In genomic region chr5:117241935-117242531, GRCm38 (mm10) we compare ENCODE assay signal across 8 mouse cellular contexts. TPM values are rescaled to one million over a fixed set of nuclear protein-coding genes. Genes with fewer than 3 reads are reported as not detected.
DNase-seq lines count a peak whose midpoint lies in the region; ATAC-seq lines count a peak whose summit lies in the region.

No protein-coding gene starts in this region.

- no peak overlapping the region for H3K9ac ChIP-seq in heart, embryonic 14.5 days (ENCODE audit: low read length)
- peak overlapping the region; percentile 77 for H3K9ac ChIP-seq in hindbrain, embryonic 16.5 days (ENCODE audit: low read depth, low read length)
- peak overlapping the region; percentile 72 for H3K9ac ChIP-seq in midbrain, embryonic 15.5 days

- H3K27ac ChIP-seq in heart, embryonic 14.5 days (replicated peaks in 1 of 2; ENCODE audit: control insufficient read depth in 1 of 2, insufficient read depth in 1 of 2, low read depth in 2 of 2, low read length in 2 of 2), result no peak overlapping the region
- H3K27ac ChIP-seq in hindbrain, embryonic 16.5 days (ENCODE audit: low read depth, low read length), result peak overlapping the region; percentile 87
- peak overlapping the region; percentile 94 for H3K27ac ChIP-seq in midbrain, embryonic 15.5 days

- 59% methylated on average over 16 of the region's 16 CpGs for WGBS in heart, embryonic 14.5 days
- WGBS in hindbrain, embryonic 16.5 days, result 29% methylated on average over 16 of the region's 16 CpGs
- WGBS in midbrain, embryonic 15.5 days, result 17% methylated on average over 15 of the region's 16 CpGs

- H3K27me3 ChIP-seq in heart, embryonic 14.5 days (ENCODE audit: control insufficient read depth, insufficient read depth, low read length), result no peaks in the 10 kb centered on the region
- H3K27me3 ChIP-seq in hindbrain, embryonic 16.5 days (replicated peaks; ENCODE audit: control insufficient read depth, insufficient read depth, low read length), result no peaks in the 10 kb centered on the region
- H3K27me3 ChIP-seq in midbrain, embryonic 15.5 days (replicated peaks), result no peaks in the 10 kb centered on the region

- H3K4me2 ChIP-seq in heart, embryonic 14.5 days (ENCODE audit: low read length), result peak overlapping the region; percentile 77
- H3K4me2 ChIP-seq in hindbrain, embryonic 16.5 days (ENCODE audit: low read length), result peak overlapping the region; percentile 60
- peak overlapping the region; percentile 77 for H3K4me2 ChIP-seq in midbrain, embryonic 15.5 days

- H3K4me3 ChIP-seq in heart, embryonic 14.5 days (ENCODE audit: control insufficient read depth in 1 of 2, insufficient read depth in 1 of 2, low read depth in 1 of 2, low read length in 2 of 2), result no peak overlapping the region
- peak overlapping the region; percentile 52 for H3K4me3 ChIP-seq in hindbrain, embryonic 16.5 days (ENCODE audit: low read length)
- H3K4me3 ChIP-seq in midbrain, embryonic 15.5 days, result peak overlapping the region; percentile 57

- H3K9me3 ChIP-seq in heart, embryonic 14.5 days (ENCODE audit: control insufficient read depth, low read length), result no peaks in the 10 kb centered on the region
- no peaks in the 10 kb centered on the region for H3K9me3 ChIP-seq in hindbrain, embryonic 16.5 days (ENCODE audit: control insufficient read depth, low read length)
- no peaks in the 10 kb centered on the region for H3K9me3 ChIP-seq in midbrain, embryonic 15.5 days

- H3K36me3 ChIP-seq in heart, embryonic 14.5 days (ENCODE audit: control insufficient read depth, insufficient read depth, low read length), result no peaks in the 10 kb centered on the region
- no peaks in the 10 kb centered on the region for H3K36me3 ChIP-seq in hindbrain, embryonic 16.5 days (ENCODE audit: control insufficient read depth, insufficient read depth, low read length)
- no peaks in the 10 kb centered on the region for H3K36me3 ChIP-seq in midbrain, embryonic 15.5 days (replicated peaks)

- no peak for ATAC-seq in heart, embryonic 14.5 days (ENCODE audit: insufficient number of reproducible peaks, insufficient read depth, low FRiP score, low read depth)
- peak; percentile 59 for ATAC-seq in hindbrain, embryonic 16.5 days
- ATAC-seq in midbrain, embryonic 15.5 days (replicated peaks), result peak; percentile 46; the same call in 1 of the 2 replicates
- ATAC-seq in erythroblast, adult 5-6 weeks (replicated peaks; ENCODE audit: low FRiP score, poor library complexity, severe bottlenecking), result no peak

- peaks cover 4 to 7% of the 10 kb centered on the region in 2 experiments; a peak in 3 of 4 replicates for H3K4me1 ChIP-seq in heart, embryonic 14.5 days (ENCODE audit: control insufficient read depth in 2 of 2, insufficient read depth in 2 of 2, low read length in 2 of 2)
- H3K4me1 ChIP-seq in hindbrain, embryonic 16.5 days (ENCODE audit: control insufficient read depth, insufficient read depth, low read depth, low read length), result peaks cover 17% of the 10 kb centered on the region
- H3K4me1 ChIP-seq in midbrain, embryonic 15.5 days, result peaks cover 31% of the 10 kb centered on the region

- no peak for DNase-seq in heart, adult 11 months
- DNase-seq in cerebellum, adult 8-10 months, result peak; percentile 63
- no peak for DNase-seq in urinary bladder, adult 18-20 months (ENCODE audit: low spot score in 2 of 2)
- DNase-seq in c-Kit-positive CD71-positive TER-119-positive erythroid progenitor cells, embryonic 14.5 days (ENCODE audit: low spot score), result no peak

RNA-seq across cellular contexts. Expression of gene Pebp1, which starts 45.4 kb away (rescaled TPM):
- polyA plus RNA-seq in heart, embryonic 14.5 days (2014; fragmentation: Nextera tagmentation; extraction: Ambion mirVana), result 634 and 638 TPM in 2 replicates
- 1,116 and 1,205 TPM in 2 replicates for polyA plus RNA-seq in hindbrain, embryonic 16.5 days (2015; fragmentation: Nextera tagmentation; extraction: Ambion mirVana)
- 1,104 and 1,156 TPM in 2 replicates for polyA plus RNA-seq in midbrain, embryonic 15.5 days (2015; fragmentation: Nextera tagmentation; extraction: Ambion mirVana)
- 43.4 and 51.4 TPM in 2 replicates for total RNA-seq in erythroblast, adult 5-6 weeks (2015; ENCODE audit: low replicate concordance)
- total RNA-seq in erythroblast, adult 5-6 weeks (2017; ENCODE audit: low replicate concordance), result 11.4 and 17.4 TPM in 2 replicates

Comparison
In these comparisons a context has a peak if more than half of its experiments do, and no peak if none do; other contexts are left out.
1. ATAC-seq: peak in hindbrain, embryonic 16.5 days (single experiment) and midbrain, embryonic 15.5 days (single experiment); none in heart, embryonic 14.5 days (single experiment) and erythroblast, adult 5-6 weeks (single experiment).
2. H3K27ac ChIP-seq: peak in hindbrain, embryonic 16.5 days (single experiment) and midbrain, embryonic 15.5 days (single experiment); none in heart, embryonic 14.5 days (0 of 2).
3. H3K4me3 ChIP-seq: peak in hindbrain, embryonic 16.5 days (single experiment) and midbrain, embryonic 15.5 days (single experiment); none in heart, embryonic 14.5 days (0 of 2).
4. Peak in every context shown above with its lines, with median percentiles within 50 percentile points of each other: H3K4me2 ChIP-seq.